Mouse (Mus musculus) ovary, postnatal 36 days (tissue): ENCODE data around the gene Smarcc2.
"Not testable (repeated sequence)": the region's sequence is repeated elsewhere in the genome, so short reads cannot be mapped to it uniquely, and the experiment has no call there.

Source experiments
- DNase-seq: peaks from one replicate; pipeline ENCODE4 v3.0.0; 2022; ENCODE audit warnings: low spot score, mixed read lengths

Gene Smarcc2

GRCm38 (mm10) chr10:128442718-128443117, 16.3 kb upstream of the Smarcc2 start:
- no peak for DNase-seq

- no peak for DNase-seq
Measured at GRCm38 (mm10) chr10:128444354-128444753, 14.7 kb upstream of the Smarcc2 start.

- no peak for DNase-seq
Measured at GRCm38 (mm10) chr10:128445407-128445806, 13.6 kb upstream of the Smarcc2 start.

GRCm38 (mm10) chr10:128451014-128451413, 8.0 kb upstream of the Smarcc2 start:
- DNase-seq: no peak

- DNase-seq: no peak
Measured at GRCm38 (mm10) chr10:128454471-128454870, 4.6 kb upstream of the Smarcc2 start.

- DNase-seq: peak; percentile 28
Measured at GRCm38 (mm10) chr10:128455280-128455679, 3.8 kb upstream of the Smarcc2 start.

- no peak for DNase-seq
Measured at GRCm38 (mm10) chr10:128457676-128458075, 1.4 kb upstream of the Smarcc2 start.

- peak; percentile 91 for DNase-seq
Measured at GRCm38 (mm10) chr10:128458348-128458718, 715 bp upstream of the Smarcc2 start.

- peak; percentile 59 for DNase-seq
Measured at GRCm38 (mm10) chr10:128459409-128460269, 591 bp downstream of the Smarcc2 start.

GRCm38 (mm10) chr10:128460270-128460630, 1.2 kb downstream of the Smarcc2 start:
- DNase-seq: no peak

GRCm38 (mm10) chr10:128474366-128474765, 15.3 kb downstream of the Smarcc2 start:
- no peak for DNase-seq

- DNase-seq: no peak
Measured at GRCm38 (mm10) chr10:128486370-128486769, 27.3 kb downstream of the Smarcc2 start.

- no peak for DNase-seq
Measured at GRCm38 (mm10) chr10:128487861-128488712, 29.0 kb downstream of the Smarcc2 start.

GRCm38 (mm10) chr10:128488776-128489175, 29.7 kb downstream of the Smarcc2 start:
- DNase-seq: no peak

GRCm38 (mm10) chr10:128489380-128489779, 30.3 kb downstream of the Smarcc2 start:
- DNase-seq: no peak

- DNase-seq: no peak
Measured at GRCm38 (mm10) chr10:128489785-128490184, 30.7 kb downstream of the Smarcc2 start.

GRCm38 (mm10) chr10:128490232-128490631, 31.2 kb downstream of the Smarcc2 start:
- no peak for DNase-seq

- DNase-seq: no peak
Measured at GRCm38 (mm10) chr10:128490912-128491311, 31.9 kb downstream of the Smarcc2 start.

- DNase-seq: no peak
Measured at GRCm38 (mm10) chr10:128491495-128491894, 32.4 kb downstream of the Smarcc2 start.

GRCm38 (mm10) chr10:128492051-128492450, 33.0 kb downstream of the Smarcc2 start:
- DNase-seq: not testable (repeated sequence)

GRCm38 (mm10) chr10:128492633-128493311, 33.7 kb downstream of the Smarcc2 start:
- DNase-seq: peak; percentile 59

- DNase-seq: no peak
Measured at GRCm38 (mm10) chr10:128493319-128493694, 34.3 kb downstream of the Smarcc2 start.
